ENCODE assay signal across 8 mouse cellular contexts in genomic region chr11:118239281-118240198, GRCm38 (mm10). TPM values are rescaled to one million over a fixed set of nuclear protein-coding genes. Genes with fewer than 3 reads are reported as not detected.
A peak's percentile ranks its signal among the peaks of the same experiment; 100 is the strongest.
DNase-seq lines count a peak whose midpoint lies in the region; ATAC-seq lines count a peak whose summit lies in the region.

No protein-coding gene starts in this region.

- no peaks in the 10 kb centered on the region for H3K27me3 ChIP-seq in heart, embryonic 10.5 days (ENCODE audit: insufficient read depth, poor library complexity, severe bottlenecking)
- peaks cover 3% of the 10 kb centered on the region for H3K27me3 ChIP-seq in megakaryocyte, embryonic 14.5 days (replicated peaks)
- H3K27me3 ChIP-seq in hindbrain, embryonic 13.5 days = no peaks in the 10 kb centered on the region
- H3K27me3 ChIP-seq in neural tube, embryonic 11.5 days (ENCODE audit: control insufficient read depth, insufficient read depth, low read length) = no peaks in the 10 kb centered on the region

- H3K9ac ChIP-seq in hindbrain, embryonic 13.5 days = peak overlapping the region; percentile 39; the same call in 1 of the 2 replicates
- no peak overlapping the region for H3K9ac ChIP-seq in neural tube, embryonic 11.5 days (ENCODE audit: low read length)

- no peak overlapping the region for H3K4me3 ChIP-seq in heart, embryonic 10.5 days
- H3K4me3 ChIP-seq in megakaryocyte, embryonic 14.5 days (replicated peaks) = peak overlapping the region; percentile 29
- H3K4me3 ChIP-seq in hindbrain, embryonic 13.5 days = no peak overlapping the region
- no peak overlapping the region for H3K4me3 ChIP-seq in neural tube, embryonic 11.5 days (ENCODE audit: low read depth, low read length)

- H3K27ac ChIP-seq in heart, embryonic 10.5 days = peak overlapping the region; percentile 59
- no peak overlapping the region; the same call in 1 of the 2 replicates for H3K27ac ChIP-seq in hindbrain, embryonic 13.5 days
- H3K27ac ChIP-seq in neural tube, embryonic 11.5 days (ENCODE audit: low read depth, low read length) = peak overlapping the region; percentile 49

- H3K9me3 ChIP-seq in heart, embryonic 10.5 days = no peaks in the 10 kb centered on the region
- H3K9me3 ChIP-seq in megakaryocyte, embryonic 14.5 days = no peaks in the 10 kb centered on the region
- H3K9me3 ChIP-seq in hindbrain, embryonic 13.5 days = no peaks in the 10 kb centered on the region
- H3K9me3 ChIP-seq in neural tube, embryonic 11.5 days (ENCODE audit: control insufficient read depth, low read length) = no peaks in the 10 kb centered on the region

- DNase-seq in heart, embryonic 10.5 days (ENCODE audit: low spot score) = no peak
- DNase-seq in heart, adult 11 months = no peak
- DNase-seq in neural tube, embryonic 11.5 days (ENCODE audit: low spot score) = peak; percentile 60
- no peak for DNase-seq in thymus, postnatal 10 days (ENCODE audit: low spot score in 2 of 2)
- no peak for DNase-seq in thymus, postnatal 25 days

- H3K36me3 ChIP-seq in heart, embryonic 10.5 days = no peaks in the 10 kb centered on the region
- H3K36me3 ChIP-seq in megakaryocyte, embryonic 14.5 days (replicated peaks; ENCODE audit: low read length) = no peaks in the 10 kb centered on the region
- no peaks in the 10 kb centered on the region for H3K36me3 ChIP-seq in hindbrain, embryonic 13.5 days
- no peaks in the 10 kb centered on the region for H3K36me3 ChIP-seq in neural tube, embryonic 11.5 days (ENCODE audit: control insufficient read depth, insufficient read depth, low read length)

- H3K4me2 ChIP-seq in hindbrain, embryonic 13.5 days = peak overlapping the region; percentile 8; the same call in 1 of the 2 replicates
- no peak overlapping the region for H3K4me2 ChIP-seq in neural tube, embryonic 11.5 days (ENCODE audit: low read depth)

- ATAC-seq in megakaryocyte, adult 5-6 weeks (ENCODE audit: poor library complexity, severe bottlenecking) = no peak
- ATAC-seq in hindbrain, embryonic 13.5 days (ENCODE audit: low FRiP score) = no peak
- ATAC-seq in neural tube, embryonic 11.5 days (ENCODE audit: insufficient read depth, low FRiP score, low TSS enrichment) = no peak

- WGBS in heart, embryonic 10.5 days = 59% methylated on average over 14 of the region's 14 CpGs
- WGBS in hindbrain, embryonic 13.5 days = 64% methylated on average over 14 of the region's 14 CpGs
- WGBS in neural tube, embryonic 11.5 days = 47% methylated on average over 14 of the region's 14 CpGs

- H3K4me1 ChIP-seq in heart, embryonic 10.5 days = peaks cover 54% of the 10 kb centered on the region
- H3K4me1 ChIP-seq in megakaryocyte, embryonic 14.5 days = peaks cover 71% of the 10 kb centered on the region
- H3K4me1 ChIP-seq in hindbrain, embryonic 13.5 days (replicated peaks) = peaks cover 41% of the 10 kb centered on the region
- peaks cover 18% of the 10 kb centered on the region for H3K4me1 ChIP-seq in neural tube, embryonic 11.5 days (ENCODE audit: control insufficient read depth, insufficient read depth, low read length)

RNA-seq across cellular contexts. Expression of gene Cyth1, which starts 8.9 kb away (rescaled TPM):
- 15.5 and 15.6 TPM in 2 replicates for polyA plus RNA-seq in heart, embryonic 10.5 days (2016; fragmentation: Nextera tagmentation; extraction: Ambion mirVana)
- polyA plus RNA-seq in megakaryocyte, embryonic 14.5 days (2012; ENCODE audit: insufficient read depth, low replicate concordance) = 4.4 and 9.3 TPM in 2 replicates
- 15.9 and 21.9 TPM in 2 replicates for total RNA-seq in megakaryocyte, adult 5-6 weeks (2015)
- 84.3 and 87.5 TPM in 2 replicates for total RNA-seq in megakaryocyte, adult 5-6 weeks (2017)
- 24.0 and 24.4 TPM in 2 replicates for polyA plus RNA-seq in hindbrain, embryonic 13.5 days (2015; fragmentation: Nextera tagmentation; extraction: Ambion mirVana)
- 15.6 and 15.8 TPM in 2 replicates for polyA plus RNA-seq in neural tube, embryonic 11.5 days (2014; fragmentation: Nextera tagmentation; extraction: Ambion mirVana)

RNA-seq across cellular contexts. Expression of gene Usp36, which starts 50.5 kb away (rescaled TPM):
- 19.5 and 22.4 TPM in 2 replicates for polyA plus RNA-seq in heart, embryonic 10.5 days (2016; fragmentation: Nextera tagmentation; extraction: Ambion mirVana)
- 14.8 and 17.4 TPM in 2 replicates for polyA plus RNA-seq in megakaryocyte, embryonic 14.5 days (2012; ENCODE audit: insufficient read depth, low replicate concordance)
- 4.4 and 8.4 TPM in 2 replicates for total RNA-seq in megakaryocyte, adult 5-6 weeks (2015)
- 4.9 and 6.5 TPM in 2 replicates for total RNA-seq in megakaryocyte, adult 5-6 weeks (2017)
- 16.0 and 17.6 TPM in 2 replicates for polyA plus RNA-seq in hindbrain, embryonic 13.5 days (2015; fragmentation: Nextera tagmentation; extraction: Ambion mirVana)
- polyA plus RNA-seq in neural tube, embryonic 11.5 days (2014; fragmentation: Nextera tagmentation; extraction: Ambion mirVana) = 11.5 and 14.5 TPM in 2 replicates
